Mouse (Mus musculus) hindbrain, embryonic 16.5 days (tissue): Measurements from ENCODE around the gene Ikbke. TPM values are rescaled to one million over a fixed set of nuclear protein-coding genes. Genes with fewer than 3 reads are reported as not detected.
A peak's percentile ranks its signal among the peaks of the same experiment; 100 is the strongest.

ENCODE experiments used
- ATAC-seq: fragments of 200-750 bp; cut with Nextera tagmentation; 2 replicates; pipeline ENCODE4 v1.8.0; 2017; ENCODE audit warnings: moderate TSS enrichment, moderate library complexity
- H3K27ac ChIP-seq: fragments of 300-500 bp; sonication (generic); 2 replicates; pipeline ENCODE4 v1.5.1; 2014; ENCODE audit warnings: low read depth, mild to moderate bottlenecking, control low read depth, low read length, moderate library complexity
- H3K27me3 ChIP-seq: fragments of 300-500 bp; sonication (generic); replicated peaks from 2 replicates; pipeline ENCODE4 v1.6.1; 2014; ENCODE audit warnings: low read length; ENCODE audit not compliant: control insufficient read depth, insufficient read depth
- H3K36me3 ChIP-seq: fragments of 300-500 bp; sonication (generic); 2 replicates; pipeline ENCODE4 v1.6.1; 2014; ENCODE audit warnings: mild to moderate bottlenecking, low read length, moderate library complexity, mixed read lengths; ENCODE audit not compliant: control insufficient read depth, insufficient read depth
- H3K4me1 ChIP-seq: fragments of 300-500 bp; sonication (generic); 2 replicates; pipeline ENCODE4 v1.6.1; 2014; ENCODE audit warnings: low read depth, low read length; ENCODE audit not compliant: control insufficient read depth, insufficient read depth
- H3K4me2 ChIP-seq: fragments of 300-500 bp; sonication (generic); 2 replicates; pipeline ENCODE4 v1.6.1; 2014; ENCODE audit warnings: mild to moderate bottlenecking, low read length, control low read depth, moderate library complexity
- H3K4me3 ChIP-seq: fragments of 300-500 bp; sonication (generic); 2 replicates; pipeline ENCODE4 v1.5.1; 2014; ENCODE audit warnings: mild to moderate bottlenecking, low read length, control low read depth, moderate library complexity
- H3K9ac ChIP-seq: fragments of 300-500 bp; sonication (generic); 2 replicates; pipeline ENCODE4 v1.6.1; 2014; ENCODE audit warnings: low read depth, mild to moderate bottlenecking, control low read depth, low read length, moderate library complexity
- H3K9me3 ChIP-seq: fragments of 300-500 bp; sonication (generic); 2 replicates; pipeline ENCODE4 v1.6.1; 2014; ENCODE audit warnings: mild to moderate bottlenecking, low read length, moderate library complexity; ENCODE audit not compliant: control insufficient read depth
- WGBS: fragments of 180-500 bp; shearing (Covaris S2); extraction: QIAGEN DNeasy Blood & Tissue Kit; methylation state at CpG from one replicate; pipeline ENCODE4 v1.1.7; 2014; 5-methylcytosine and 5-hydroxymethylcytosine counted together
- polyA plus RNA-seq: library from polyadenylated mRNA; unstranded; fragments of >200 nt; fragmentation: Nextera tagmentation; extraction: Ambion mirVana; gene quantifications from 2 replicates; pipeline ENCODE4 v1.2.1, GENCODE M21; 2015

The Ikbke gene
- polyA plus RNA-seq, 1 experiment from 2014 or later: 0.76 TPM

DNA sequence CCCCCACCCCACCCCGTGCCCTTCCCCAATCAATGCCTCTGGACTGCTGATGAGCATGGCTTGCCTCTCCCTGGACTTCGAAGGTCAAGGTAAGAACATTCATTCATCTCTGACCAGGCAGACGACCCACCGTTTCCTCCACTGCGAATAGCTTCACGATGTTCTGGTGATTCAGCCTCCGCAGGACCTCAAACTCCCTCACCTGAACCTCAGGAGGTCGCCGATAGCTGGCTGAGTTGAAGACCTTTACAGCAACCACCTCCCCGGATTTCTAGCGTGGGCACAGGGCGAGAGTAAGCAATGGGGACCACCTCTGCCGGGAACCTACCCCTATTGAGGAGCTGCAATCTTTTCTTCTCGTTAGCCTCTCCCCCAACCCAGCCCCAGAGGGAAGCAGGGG, 3.8 kb downstream of the Ikbke start:
- Histone ChIP-seq H3K27ac (no peak overlapping the region), H3K4me3 (no peak overlapping the region), H3K9ac (no peak overlapping the region), H3K9me3 (no peaks in the 10 kb centered on the region), H3K36me3 (no peaks in the 10 kb centered on the region), H3K4me2 (no peak overlapping the region), H3K4me1 (no peaks in the 10 kb centered on the region), H3K27me3 (no peaks in the 10 kb centered on the region)
- ATAC-seq: no peak
- WGBS: 80% methylated on average over 14 of the region's 14 CpGs

GRCm38 (mm10) chr1:131274725-131275539, 4.5 kb downstream of the Ikbke start:
- Histone ChIP-seq H3K4me3 (no peak overlapping the region), H3K27me3 (no peaks in the 10 kb centered on the region), H3K9me3 (no peaks in the 10 kb centered on the region), H3K27ac (no peak overlapping the region), H3K4me2 (no peak overlapping the region), H3K9ac (no peak overlapping the region), H3K4me1 (peaks cover 2% of the 10 kb centered on the region), H3K36me3 (no peaks in the 10 kb centered on the region)
- 52% methylated on average over 19 of the region's 22 CpGs for WGBS
- ATAC-seq: no peak

- no peaks in the 10 kb centered on the region for H3K9me3 ChIP-seq
- H3K4me1 ChIP-seq: peaks cover 4% of the 10 kb centered on the region
- H3K4me3 ChIP-seq: no peak overlapping the region
- H3K9ac ChIP-seq: peak overlapping the region; percentile 56
- no peaks in the 10 kb centered on the region for H3K36me3 ChIP-seq
- 29% methylated on average over 22 of the region's 22 CpGs for WGBS
- no peaks in the 10 kb centered on the region for H3K27me3 ChIP-seq
- no peak overlapping the region for H3K27ac ChIP-seq
- ATAC-seq: peak; percentile 82
- peak overlapping the region; percentile 38 for H3K4me2 ChIP-seq
Measured at GRCm38 (mm10) chr1:131269797-131270578, 9.4 kb downstream of the Ikbke start.

DNA sequence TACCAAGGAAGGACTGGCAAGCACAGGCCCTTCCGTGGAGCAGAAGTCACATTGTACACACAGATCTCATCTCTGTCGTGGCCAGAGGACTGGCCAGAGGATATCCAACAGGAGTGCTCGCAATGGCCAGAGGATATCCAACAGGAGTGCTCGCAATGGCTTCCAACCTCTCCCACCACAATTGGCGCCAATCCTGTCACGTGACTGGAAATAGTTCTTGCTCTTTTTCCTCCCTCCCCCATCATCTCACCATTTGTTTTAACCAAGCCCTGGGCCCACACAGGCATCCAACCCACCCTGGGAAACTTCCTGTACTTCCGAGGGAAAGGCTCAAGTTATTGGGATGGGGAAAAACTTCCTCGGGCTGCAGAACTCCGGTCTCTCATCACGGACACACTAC, 10.6 kb downstream of the Ikbke start:
- Histone ChIP-seq H3K27me3 (no peaks in the 10 kb centered on the region), H3K9me3 (no peaks in the 10 kb centered on the region), H3K4me2 (no peak overlapping the region), H3K27ac (no peak overlapping the region), H3K4me3 (no peak overlapping the region), H3K9ac (no peak overlapping the region), H3K4me1 (peaks cover 4% of the 10 kb centered on the region), H3K36me3 (no peaks in the 10 kb centered on the region)
- WGBS: 88% methylated on average over 10 of the region's 10 CpGs
- no peak for ATAC-seq

DNA sequence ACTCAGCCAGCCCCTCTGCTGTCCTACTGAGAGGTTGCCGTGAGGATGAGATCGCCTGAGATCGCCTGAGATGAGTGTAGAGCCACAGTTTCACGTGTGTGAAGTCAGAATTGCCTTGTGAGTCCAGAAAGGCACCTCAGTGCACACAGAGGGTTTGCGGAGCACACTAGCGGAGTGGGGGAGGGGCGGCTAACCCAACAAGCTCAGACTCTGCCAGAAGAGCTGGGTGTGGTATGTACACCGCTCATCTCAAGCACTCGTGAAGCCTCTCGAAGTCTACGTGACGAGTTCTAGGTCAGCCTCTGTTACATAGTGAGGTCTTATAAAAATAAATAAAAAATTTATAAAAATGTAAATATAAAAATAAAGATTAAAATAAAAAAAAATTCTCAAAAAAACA, 15.5 kb downstream of the Ikbke start:
- no peak for ATAC-seq
- Histone ChIP-seq H3K27me3 (no peaks in the 10 kb centered on the region), H3K9me3 (no peaks in the 10 kb centered on the region), H3K27ac (no peak overlapping the region), H3K36me3 (no peaks in the 10 kb centered on the region), H3K4me1 (no peaks in the 10 kb centered on the region), H3K9ac (no peak overlapping the region), H3K4me2 (no peak overlapping the region), H3K4me3 (no peak overlapping the region)
- 76% methylated on average over 12 of the region's 12 CpGs for WGBS

GRCm38 (mm10) chr1:131260309-131260656, 19.1 kb downstream of the Ikbke start:
- H3K36me3 ChIP-seq: no peaks in the 10 kb centered on the region
- no peak overlapping the region for H3K9ac ChIP-seq
- H3K9me3 ChIP-seq: no peaks in the 10 kb centered on the region
- no peak overlapping the region for H3K4me2 ChIP-seq
- no peak overlapping the region for H3K27ac ChIP-seq
- no peaks in the 10 kb centered on the region for H3K27me3 ChIP-seq
- ATAC-seq: peak; percentile 56; the same call in 1 of the 2 replicates
- no peaks in the 10 kb centered on the region for H3K4me1 ChIP-seq
- 23% methylated on average over 10 of the region's 10 CpGs for WGBS
- no peak overlapping the region for H3K4me3 ChIP-seq

DNA sequence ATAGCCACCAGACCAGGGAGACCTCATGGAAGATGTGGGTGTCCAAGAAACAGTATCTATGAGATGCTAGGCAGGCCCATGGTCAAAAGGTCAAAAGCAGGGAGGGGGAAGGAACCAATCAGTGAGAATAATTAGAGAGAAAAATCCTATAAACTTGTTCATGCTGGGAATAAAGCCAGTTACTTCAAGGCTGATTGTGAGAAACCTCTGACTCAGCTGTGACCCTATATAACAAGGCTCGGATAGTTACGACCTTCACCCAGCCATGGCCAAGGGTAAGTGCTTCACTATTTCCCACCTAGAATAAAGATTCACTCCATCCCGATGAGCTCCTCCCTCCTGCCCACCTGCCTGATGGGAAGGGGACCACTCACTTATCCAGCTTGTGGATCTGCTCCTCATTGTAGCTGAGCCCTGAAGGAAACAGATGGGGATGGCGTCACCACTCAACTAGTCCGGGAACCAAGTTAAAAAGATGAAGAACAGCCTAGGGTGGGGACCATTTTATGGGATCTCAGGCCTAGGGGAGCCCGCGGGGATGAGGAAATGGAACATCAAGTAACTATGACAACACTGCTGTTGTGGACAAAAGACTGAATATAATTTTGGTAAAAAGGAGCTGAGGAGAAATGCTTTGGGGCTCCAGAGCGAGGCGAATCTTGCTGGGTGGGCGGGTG, 19.6 kb downstream of the Ikbke start:
- 69% methylated on average over 10 of the region's 10 CpGs for WGBS
- ATAC-seq: peak; percentile 19; the same call in 1 of the 2 replicates
- no peaks in the 10 kb centered on the region for H3K27me3 ChIP-seq

DNA sequence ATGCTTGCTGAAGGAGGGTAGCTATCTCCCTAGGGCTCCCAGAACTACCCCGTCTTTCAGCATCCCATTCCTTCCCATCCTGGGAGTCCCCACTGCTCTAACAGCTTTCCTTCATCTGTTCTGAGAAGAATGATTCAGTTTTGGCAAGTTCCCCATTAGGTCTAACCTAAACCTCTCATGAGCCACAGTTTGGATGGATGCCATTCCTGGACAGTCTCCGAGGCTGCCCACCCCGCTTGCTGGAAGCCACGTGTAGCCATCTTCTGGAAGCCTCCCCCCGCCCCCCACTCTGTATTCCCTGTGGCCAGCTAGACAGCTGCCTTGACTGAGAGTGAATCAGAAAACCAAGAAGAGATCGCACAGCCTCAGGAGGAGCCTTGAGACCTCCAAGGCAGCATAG, 22.1 kb downstream of the Ikbke start:
- 70% methylated on average over 6 of the region's 6 CpGs for WGBS

More for the DNA sequence above, 19.6 kb downstream of the Ikbke start:
- H3K4me1 ChIP-seq: no peaks in the 10 kb centered on the region
- H3K9ac ChIP-seq: no peak overlapping the region
- H3K27ac ChIP-seq: no peak overlapping the region
- no peaks in the 10 kb centered on the region for H3K9me3 ChIP-seq
- no peak overlapping the region for H3K4me3 ChIP-seq
- no peaks in the 10 kb centered on the region for H3K36me3 ChIP-seq
- no peak overlapping the region for H3K4me2 ChIP-seq

More for the DNA sequence above, 22.1 kb downstream of the Ikbke start:
- H3K27me3 ChIP-seq: no peaks in the 10 kb centered on the region
- H3K27ac ChIP-seq: no peak overlapping the region
- no peaks in the 10 kb centered on the region for H3K36me3 ChIP-seq
- no peak overlapping the region for H3K9ac ChIP-seq
- no peaks in the 10 kb centered on the region for H3K4me1 ChIP-seq
- H3K9me3 ChIP-seq: no peaks in the 10 kb centered on the region
- no peak overlapping the region for H3K4me3 ChIP-seq
- ATAC-seq: no peak
- H3K4me2 ChIP-seq: no peak overlapping the region
